In the genomic region with DNA sequence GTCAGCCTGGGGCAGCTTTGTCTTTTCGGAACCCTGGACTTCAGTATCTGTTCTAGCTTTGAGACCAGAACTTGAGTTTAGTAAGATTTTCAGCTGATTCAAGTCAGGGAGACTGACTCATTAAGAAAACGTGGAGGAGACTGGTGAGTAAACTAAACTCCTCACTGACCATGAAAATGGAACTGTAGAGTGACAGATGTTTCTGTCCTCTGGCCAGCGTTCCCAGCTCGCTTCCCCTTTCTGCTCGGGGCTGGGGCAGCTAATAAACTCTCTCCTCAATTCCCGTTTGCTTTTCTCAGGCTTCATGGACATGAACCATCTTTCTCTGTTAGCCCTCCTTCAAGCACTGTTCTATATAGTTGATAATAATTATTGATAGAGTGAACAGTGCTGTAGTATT, we compare ENCODE assay signal across 12 mouse cellular contexts. TPM values are rescaled to one million over a fixed set of nuclear protein-coding genes. Genes with fewer than 3 reads are reported as not detected.
DNase-seq lines count a peak whose midpoint lies in the region; ATAC-seq and TF ChIP-seq lines count a peak whose summit lies in the region.
"Had no signal": no experiment of that assay in that cellular context is flagged by ENCODE, and none has a peak within 500 bp of the region (broad histone marks: within the 10 kb centered on the region; RNA-seq: fewer than 3 reads in every experiment).

No protein-coding gene starts in this region.

- no peak overlapping the region for H3K9ac ChIP-seq in lung, embryonic 14.5 days
- H3K9ac ChIP-seq: embryonic facial prominence, embryonic 15.5 days had no signal

- 0 out of 2 replicates have a peak, but pooled peaks cover 9% of the 10 kb centered on the region for H3K4me1 ChIP-seq in lung, embryonic 14.5 days (ENCODE audit: insufficient read depth)
- peaks cover 9% of the 10 kb centered on the region for H3K4me1 ChIP-seq in lung, adult 2 months (ENCODE audit: control insufficient read depth, insufficient read depth, low read length)
- H3K4me1 ChIP-seq in hindbrain, embryonic 10.5 days (replicated peaks), result peaks cover 34% of the 10 kb centered on the region

- H3K4me2 ChIP-seq in lung, embryonic 14.5 days, result no peak overlapping the region
- H3K4me2 ChIP-seq: embryonic facial prominence, embryonic 15.5 days had no signal

- ATAC-seq in lung, embryonic 14.5 days (ENCODE audit: insufficient read depth), result no peak
- peak; percentile 39 for ATAC-seq in common myeloid progenitor, adult 5-6 weeks (replicated peaks; ENCODE audit: low read depth, poor library complexity, severe bottlenecking)
- ATAC-seq: inflammation-experienced regulatory T-cells, adult 6 months had no signal

- no peak overlapping the region for H3K27ac ChIP-seq in lung, embryonic 14.5 days (ENCODE audit: low read depth)
- H3K27ac ChIP-seq in hindbrain, embryonic 10.5 days, result no peak overlapping the region
- H3K27ac ChIP-seq: embryonic facial prominence, embryonic 15.5 days had no signal

- no peak overlapping the region for H3K4me3 ChIP-seq in lung, embryonic 14.5 days (ENCODE audit: low read depth, low read length)
- H3K4me3 ChIP-seq in lung, adult 2 months (replicated peaks; ENCODE audit: extremely low read depth, low read depth, low read length), result no peak overlapping the region
- no peak overlapping the region for H3K4me3 ChIP-seq in hindbrain, embryonic 10.5 days
- H3K4me3 ChIP-seq: embryonic facial prominence, embryonic 15.5 days had no signal

- WGBS in lung, embryonic 14.5 days, result 48% methylated on average over 6 of the region's 6 CpGs
- WGBS in lung, adult 2 months, result 31% methylated on average over 6 of the region's 6 CpGs
- 79% methylated on average over 6 of the region's 6 CpGs for WGBS in hindbrain, embryonic 10.5 days

- no peak for TF ChIP-seq POLR2A in lung, adult 2 months (IDR thresholded peaks at IDR 0.05; ENCODE audit: borderline replicate concordance, extremely low read depth, low read depth, low read length)

- TF ChIP-seq CTCF in lung, embryonic 14.5 days (IDR thresholded peaks at IDR 0.05; ENCODE audit: low read depth), result no peak
- no peak for TF ChIP-seq CTCF in lung, adult 2 months (IDR thresholded peaks at IDR 0.05; ENCODE audit: insufficient read depth, low read length)

- peak; percentile 52 to 79 for DNase-seq in adrenal gland, adult (ENCODE audit: inconsistent age in 2 of 2, low spot score in 1 of 2)
- no peak for DNase-seq in adrenal gland, postnatal 4 days (ENCODE audit: low spot score in 2 of 2)
- DNase-seq in lung, embryonic 14.5 days, result peak; percentile 15
- no peak for DNase-seq in lung, adult 2 months
- peak; percentile 22 to 33 for DNase-seq in monocyte, adult 2 months (ENCODE audit: low read depth in 1 of 2, low spot score in 2 of 2)
- no peak for DNase-seq in hindbrain, embryonic 10.5 days (ENCODE audit: low spot score)
- DNase-seq in right cerebral cortex, postnatal 25 days, result no peak
- DNase-seq: cerebellum, adult 18-20 months; layer of hippocampus, adult 9-11 months had no signal

- peaks cover 5% of the 10 kb centered on the region; the same call in 1 of the 2 replicates for H3K36me3 ChIP-seq in lung, embryonic 14.5 days (ENCODE audit: insufficient read depth)
- no peaks in the 10 kb centered on the region for H3K36me3 ChIP-seq in hindbrain, embryonic 10.5 days
- H3K36me3 ChIP-seq: embryonic facial prominence, embryonic 15.5 days had no signal

- no peaks in the 10 kb centered on the region for H3K27me3 ChIP-seq in lung, embryonic 14.5 days (ENCODE audit: insufficient read depth, low read length)
- no peaks in the 10 kb centered on the region for H3K27me3 ChIP-seq in hindbrain, embryonic 10.5 days (ENCODE audit: insufficient read depth, poor library complexity, severe bottlenecking)
- H3K27me3 ChIP-seq: embryonic facial prominence, embryonic 15.5 days had no signal

- no peaks in the 10 kb centered on the region for H3K9me3 ChIP-seq in lung, embryonic 14.5 days (ENCODE audit: low read depth, low read length)
- no peaks in the 10 kb centered on the region for H3K9me3 ChIP-seq in hindbrain, embryonic 10.5 days
- H3K9me3 ChIP-seq: embryonic facial prominence, embryonic 15.5 days had no signal

RNA-seq across cellular contexts. Expression of gene Zfp592, which starts 4.3 kb away (rescaled TPM):
- total RNA-seq in adrenal gland, postnatal 4 days (2021), result 10 to 100 TPM; 26.7 to 36.0 TPM
- 18.1 and 19.7 TPM in 2 replicates for polyA plus RNA-seq in lung, embryonic 14.5 days (2014; fragmentation: Nextera tagmentation; extraction: Ambion mirVana)
- polyA plus RNA-seq in lung, adult 2 months (2012; rRNA removed), result 16.4 and 20.1 TPM in 2 replicates
- 28.1 and 28.8 TPM in 2 replicates for total RNA-seq in common myeloid progenitor, adult 5-6 weeks (2017)
- polyA plus RNA-seq in hindbrain, embryonic 10.5 days (2016; fragmentation: Nextera tagmentation; extraction: Ambion mirVana), result 11.8 and 16.2 TPM in 2 replicates

RNA-seq across cellular contexts. Expression of gene Sec11a, which starts 50.2 kb away (rescaled TPM):
- total RNA-seq in adrenal gland, postnatal 4 days (2021), result 100 to 1,000 TPM; 114 to 116 TPM
- 191 and 196 TPM in 2 replicates for polyA plus RNA-seq in lung, embryonic 14.5 days (2014; fragmentation: Nextera tagmentation; extraction: Ambion mirVana)
- polyA plus RNA-seq in lung, adult 2 months (2012; rRNA removed), result 42.3 and 52.7 TPM in 2 replicates
- 333 and 351 TPM in 2 replicates for total RNA-seq in common myeloid progenitor, adult 5-6 weeks (2017)
- polyA plus RNA-seq in hindbrain, embryonic 10.5 days (2016; fragmentation: Nextera tagmentation; extraction: Ambion mirVana), result 187 and 192 TPM in 2 replicates

RNA-seq across cellular contexts. Expression of gene Alpk3, which starts 59.6 kb away (rescaled TPM):
- total RNA-seq in adrenal gland, postnatal 4 days (2021), result 1 to 10 TPM; 2.0 to 4.7 TPM
- polyA plus RNA-seq in lung, embryonic 14.5 days (2014; fragmentation: Nextera tagmentation; extraction: Ambion mirVana), result 0.63 and 0.85 TPM in 2 replicates
- 0.55 and 2.2 TPM in 2 replicates for polyA plus RNA-seq in lung, adult 2 months (2012; rRNA removed)
- 0.78 and 1.1 TPM in 2 replicates for total RNA-seq in common myeloid progenitor, adult 5-6 weeks (2017)
- 0.04 and 0.07 TPM in 2 replicates for polyA plus RNA-seq in hindbrain, embryonic 10.5 days (2016; fragmentation: Nextera tagmentation; extraction: Ambion mirVana)

Comparison
In these comparisons a context has a peak if more than half of its experiments do, and no peak if none do; other contexts are left out.
1. DNase-seq: peak in adrenal gland, adult (2 of 2), lung, embryonic 14.5 days (single experiment) and monocyte, adult 2 months (2 of 2); none in adrenal gland, postnatal 4 days (0 of 2), lung, adult 2 months (single experiment), hindbrain, embryonic 10.5 days (single experiment) and right cerebral cortex, postnatal 25 days (single experiment).